Mouse (Mus musculus) CD4-positive, CD25-positive, alpha-beta regulatory T cell, adult 4 months (primary cell): ENCODE results near the gene Zfp616. TPM values are rescaled to one million over a fixed set of nuclear protein-coding genes. Genes with fewer than 3 reads are reported as not detected.

Experiments
- ATAC-seq: one replicate; pipeline ENCODE4 v1.8.0; 2017
- polyA plus RNA-seq, 2 experiments: library from polyadenylated mRNA; unstranded; fragments of 100-300 nt; shearing (Covaris generic); gene quantifications; one replicate each; pipeline ENCODE4 v1.2.1; 2017

The Zfp616 gene
- polyA plus RNA-seq, result not detected

DNA sequence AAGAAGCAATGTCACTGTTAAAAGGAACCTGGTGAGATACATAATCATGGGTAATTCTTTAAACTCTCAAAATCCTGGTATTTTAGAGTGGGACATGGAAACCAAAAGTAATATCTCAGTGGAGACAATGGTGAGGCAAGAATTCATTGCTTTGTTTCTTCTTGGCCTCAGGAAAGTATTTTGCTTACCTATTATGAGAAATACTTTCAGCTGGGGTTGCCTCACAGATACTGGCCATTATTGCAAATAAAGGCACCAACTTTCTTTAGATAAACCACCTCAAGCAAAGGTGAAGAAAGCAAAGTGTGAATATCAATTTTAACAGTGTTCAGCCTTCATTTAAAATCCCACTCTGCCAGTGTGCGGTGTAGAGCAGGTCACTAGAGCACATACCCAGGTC is at the start of gene Zfp616:
Zfp616 (plus strand) TSS at position 301 of the 400 bp plus-strand sequence.
- ATAC-seq, result no peak

DNA sequence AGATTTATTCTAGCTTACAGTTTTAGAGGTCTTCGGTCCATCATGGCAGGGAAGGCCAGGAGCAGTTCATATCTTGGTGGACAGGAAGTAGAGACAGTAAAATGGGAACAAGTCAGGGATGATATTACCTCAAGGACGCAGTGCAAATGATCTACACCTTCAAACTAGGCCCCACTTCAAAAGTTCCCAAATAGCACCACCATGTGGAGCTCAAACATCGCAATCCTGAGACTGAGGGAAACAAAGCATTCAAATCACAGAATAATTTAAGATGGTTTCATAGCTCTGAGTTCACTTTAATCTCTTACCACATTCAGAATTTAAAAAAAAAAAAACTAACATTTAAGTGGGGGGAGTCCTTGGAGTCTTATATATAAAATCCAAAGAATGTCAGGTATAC is 18.4 kb upstream of the Zfp616 start:
- ATAC-seq, result no peak

DNA sequence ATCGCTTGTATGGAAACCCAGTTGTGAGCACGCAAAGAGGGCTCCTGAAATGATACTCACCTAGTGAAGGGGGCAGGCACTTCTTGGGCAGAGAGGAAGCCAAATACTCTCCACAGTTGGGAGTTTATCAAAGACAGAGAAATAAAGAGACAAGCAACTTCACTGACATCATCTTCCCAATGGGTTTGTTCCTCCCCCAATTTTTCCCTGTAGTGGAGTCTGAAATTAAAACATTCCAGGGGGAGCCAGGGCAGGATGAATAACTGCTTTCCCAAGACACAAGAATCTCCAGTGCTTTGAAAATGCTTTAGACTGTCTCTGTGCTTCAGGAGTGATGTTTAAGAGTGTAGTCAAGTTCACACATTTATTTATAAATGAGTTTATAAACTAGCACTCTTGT is 13.3 kb upstream of the Zfp616 start, which contains the start of the genes Olfr139 and Olfr399:
Olfr139 (minus strand) TSS at position 101 of the 400 bp plus-strand sequence.
Olfr399 (minus strand) TSS at position 165 of the 400 bp plus-strand sequence.
- ATAC-seq, result no peak

GRCm38 (mm10) chr11:74100724-74101123 is 31.0 kb downstream of the Zfp616 start:
- no peak for ATAC-seq

GRCm38 (mm10) chr11:74101507-74101906 is 31.8 kb downstream of the Zfp616 start:
- no peak for ATAC-seq

DNA sequence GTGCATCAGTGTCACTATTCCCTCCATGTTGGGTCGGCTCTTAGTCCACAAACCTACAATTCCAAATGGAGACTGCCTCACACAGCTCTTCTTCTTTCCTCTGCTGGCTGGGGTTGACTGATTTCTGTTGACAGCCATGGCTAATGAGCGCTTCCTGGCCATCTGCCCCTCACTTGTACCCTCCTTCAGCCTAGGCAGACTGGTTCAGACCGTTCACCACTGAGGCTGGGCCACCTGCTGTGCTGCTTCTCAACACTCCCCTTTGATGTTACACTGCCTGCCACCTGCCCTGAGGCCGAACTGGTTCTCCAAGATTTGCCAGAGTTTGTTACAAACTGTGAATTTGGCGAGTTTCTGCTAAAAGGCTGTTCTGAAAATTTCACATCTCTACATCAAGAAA is 35.3 kb downstream of the Zfp616 start:
- ATAC-seq, result no peak

DNA sequence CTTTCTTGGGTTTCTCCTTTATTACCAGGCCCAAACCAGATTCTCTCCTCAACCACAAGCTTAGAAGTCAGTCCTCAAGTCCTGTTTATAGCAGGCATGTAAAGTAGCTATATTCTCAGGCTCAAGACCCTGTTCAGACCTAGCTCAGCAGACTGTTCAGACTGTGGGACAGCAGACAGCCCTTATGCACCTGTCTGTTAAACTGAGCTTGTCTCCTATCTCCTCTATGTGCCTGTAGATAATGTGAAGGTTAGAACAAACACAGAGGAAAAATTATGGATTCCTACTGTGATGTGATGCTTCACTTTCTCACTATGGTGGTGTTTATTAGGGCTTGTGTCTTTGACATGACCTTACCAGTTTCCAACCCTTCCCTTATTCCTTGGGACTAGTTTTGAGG is 43.7 kb downstream of the Zfp616 start, which contains the start of gene Olfr401:
Olfr401 (plus strand) TSS at position 301 of the 400 bp plus-strand sequence.
- ATAC-seq, result no peak

Other genes starting within 250 kb of the Zfp616 start
- gene Olfr393, start 218.5 kb upstream of the Zfp616 start, polyA plus RNA-seq, result not detected
- gene Olfr394, start 179.2 kb upstream of the Zfp616 start, polyA plus RNA-seq, result not detected
- gene Olfr395, start 160.7 kb upstream of the Zfp616 start, polyA plus RNA-seq, result not detected
- gene Olfr23, start 133.3 kb upstream of the Zfp616 start, polyA plus RNA-seq, result not detected
- not detected for gene Olfr397, start 109.1 kb upstream of the Zfp616 start, polyA plus RNA-seq
- under 1 TPM in 1 of 2 experiments, not detected in 1; 0.26 TPM for gene Olfr398, start 79.5 kb upstream of the Zfp616 start, polyA plus RNA-seq
- not detected for gene Olfr139, start 13.4 kb upstream of the Zfp616 start, polyA plus RNA-seq
- not detected for gene Olfr399, start 13.3 kb upstream of the Zfp616 start, polyA plus RNA-seq
- gene Olfr401, start 43.8 kb downstream of the Zfp616 start, polyA plus RNA-seq, result not detected
- not detected for gene Olfr402, start 83.6 kb downstream of the Zfp616 start, polyA plus RNA-seq
- not detected for gene Olfr403, start 116.3 kb downstream of the Zfp616 start, polyA plus RNA-seq
- not detected for gene Olfr43, start 141.4 kb downstream of the Zfp616 start, polyA plus RNA-seq
- gene Olfr406, start 189.9 kb downstream of the Zfp616 start, polyA plus RNA-seq, result not detected
- under 1 TPM in 1 of 2 experiments, not detected in 1; 0.11 TPM for gene Olfr59, start 213.8 kb downstream of the Zfp616 start, polyA plus RNA-seq